ENCODE assay signal across 10 mouse cellular contexts in genomic region chrX:145308555-145308954, GRCm38 (mm10). TPM values are rescaled to one million over a fixed set of nuclear protein-coding genes. Genes with fewer than 3 reads are reported as not detected.
DNase-seq lines count a peak whose midpoint lies in the region; ATAC-seq and TF ChIP-seq lines count a peak whose summit lies in the region.
"Had no signal": no experiment of that assay in that cellular context is flagged by ENCODE, and none has a peak within 500 bp of the region (broad histone marks: within the 10 kb centered on the region; RNA-seq: fewer than 3 reads in every experiment).

No protein-coding gene starts in this region.

- H3K9me3 ChIP-seq in kidney, postnatal 0 days (replicated peaks; ENCODE audit: low read length) = no peaks in the 10 kb centered on the region
- no peaks in the 10 kb centered on the region for H3K9me3 ChIP-seq in kidney, embryonic 14.5 days (ENCODE audit: control insufficient read depth, low read length)
- H3K9me3 ChIP-seq in hindbrain, postnatal 0 days (ENCODE audit: low read length) = no peaks in the 10 kb centered on the region
- H3K9me3 ChIP-seq: lung, embryonic 15.5 days had no signal

- H3K4me2 ChIP-seq in kidney, postnatal 0 days (ENCODE audit: low read length) = no peak overlapping the region
- H3K4me2 ChIP-seq in kidney, embryonic 14.5 days (replicated peaks; ENCODE audit: low read depth, low read length) = no peak overlapping the region
- no peak overlapping the region for H3K4me2 ChIP-seq in hindbrain, postnatal 0 days (ENCODE audit: low read depth, low read length)
- H3K4me2 ChIP-seq: lung, embryonic 15.5 days had no signal

- no peak overlapping the region for H3K4me3 ChIP-seq in kidney, postnatal 0 days (replicated peaks; ENCODE audit: low read depth, low read length)
- H3K4me3 ChIP-seq in kidney, embryonic 14.5 days (ENCODE audit: low read length) = no peak overlapping the region
- no peak overlapping the region for H3K4me3 ChIP-seq in hindbrain, postnatal 0 days (ENCODE audit: low read length)
- H3K4me3 ChIP-seq: lung, embryonic 15.5 days had no signal

- CTCF ChIA-PET in Patski (lab: Charles Lee) = no interaction called here

- H3K9ac ChIP-seq in kidney, postnatal 0 days (ENCODE audit: low read depth, low read length) = no peak overlapping the region
- no peak overlapping the region for H3K9ac ChIP-seq in kidney, embryonic 14.5 days (ENCODE audit: low read depth, low read length)
- H3K9ac ChIP-seq in hindbrain, postnatal 0 days (replicated peaks; ENCODE audit: low read length) = no peak overlapping the region
- H3K9ac ChIP-seq: lung, embryonic 15.5 days had no signal

- POLR2A ChIA-PET in Patski (lab: Charles Lee) = no interaction called here

- peak; percentile 15 for DNase-seq in kidney, postnatal 0 days (ENCODE audit: low spot score)
- DNase-seq in 416B (ENCODE audit: low read depth) (peak; percentile 1), Patski (ENCODE audit: low read depth, low spot score) (no peak)
- DNase-seq in hindbrain, postnatal 0 days (ENCODE audit: low spot score) = peak; percentile 43
- DNase-seq in spleen, adult 18-20 months = no peak
- DNase-seq: layer of hippocampus, adult 9-11 months had no signal

- no peak overlapping the region for H3K27ac ChIP-seq in kidney, postnatal 0 days
- H3K27ac ChIP-seq in kidney, embryonic 14.5 days (ENCODE audit: low read depth, low read length) = no peak overlapping the region
- no peak overlapping the region for H3K27ac ChIP-seq in hindbrain, postnatal 0 days
- H3K27ac ChIP-seq: lung, embryonic 15.5 days had no signal

- in situ Hi-C loops in Patski (cut with MboI; ENCODE audit: low pct_unique_long_range_greater_than_20kb) = no loop called here

- ATAC-seq in kidney, postnatal 0 days (replicated peaks; ENCODE audit: low FRiP score, low read depth) = no peak
- ATAC-seq in kidney, embryonic 14.5 days (ENCODE audit: low FRiP score, low TSS enrichment) = no peak; the same call in 1 of the 2 replicates
- ATAC-seq in Patski = peak; percentile 21
- ATAC-seq in hindbrain, postnatal 0 days = no peak
- no peak for ATAC-seq in inflammation-experienced regulatory T-cells, adult 6 months
- ATAC-seq in activated CD4-positive, CD25-positive, alpha-beta regulatory T cell, adult 4 months = no peak

- WGBS in kidney, postnatal 0 days = 63% methylated on average over 1 of the region's 1 CpGs
- WGBS in kidney, embryonic 14.5 days = 80% methylated on average over 1 of the region's 1 CpGs
- 68% methylated on average over 1 of the region's 1 CpGs for WGBS in hindbrain, postnatal 0 days

- TF ChIP-seq CTCF in kidney, postnatal 0 days (IDR thresholded peaks at IDR 0.05; ENCODE audit: low read depth) = peak; percentile 35; the same call in 1 of the 2 replicates
- peak; percentile 29 for TF ChIP-seq CTCF in Patski (IDR thresholded peaks at IDR 0.05)
- peak; percentile 53 for TF ChIP-seq CTCF in hindbrain, postnatal 0 days (IDR thresholded peaks at IDR 0.05; ENCODE audit: low read depth)

- H3K4me1 ChIP-seq in kidney, postnatal 0 days (replicated peaks; ENCODE audit: insufficient read depth, low read length) = no peaks in the 10 kb centered on the region
- no peaks in the 10 kb centered on the region for H3K4me1 ChIP-seq in kidney, embryonic 14.5 days (ENCODE audit: control insufficient read depth, insufficient read depth, low read length)
- H3K4me1 ChIP-seq in hindbrain, postnatal 0 days (ENCODE audit: insufficient read depth, low read length) = no peaks in the 10 kb centered on the region
- H3K4me1 ChIP-seq: lung, embryonic 15.5 days had no signal

- no peaks in the 10 kb centered on the region for H3K27me3 ChIP-seq in kidney, postnatal 0 days (ENCODE audit: insufficient read depth, low read length)
- H3K27me3 ChIP-seq in kidney, embryonic 14.5 days (ENCODE audit: control insufficient read depth, insufficient read depth, low read length) = no peaks in the 10 kb centered on the region
- peaks cover 55% of the 10 kb centered on the region for H3K27me3 ChIP-seq in Patski
- H3K27me3 ChIP-seq in hindbrain, postnatal 0 days (ENCODE audit: insufficient read depth, low read length) = no peaks in the 10 kb centered on the region
- H3K27me3 ChIP-seq: lung, embryonic 15.5 days had no signal

- no peaks in the 10 kb centered on the region for H3K36me3 ChIP-seq in kidney, postnatal 0 days (ENCODE audit: insufficient read depth, low read length)
- H3K36me3 ChIP-seq in kidney, embryonic 14.5 days (ENCODE audit: control insufficient read depth, insufficient read depth, low read length) = no peaks in the 10 kb centered on the region
- no peaks in the 10 kb centered on the region for H3K36me3 ChIP-seq in hindbrain, postnatal 0 days (ENCODE audit: insufficient read depth, low read length)
- H3K36me3 ChIP-seq: lung, embryonic 15.5 days had no signal

RNA-seq across cellular contexts. Expression of gene Lhfpl1, which starts 40.3 kb away (rescaled TPM):
- polyA plus RNA-seq in kidney, postnatal 0 days (2015; fragmentation: Nextera tagmentation; extraction: Ambion mirVana) = 1.6 and 1.8 TPM in 2 replicates
- 0.91 and 2.3 TPM in 2 replicates for polyA plus RNA-seq in kidney, embryonic 14.5 days (2014; fragmentation: Nextera tagmentation; extraction: Ambion mirVana)
- not detected for polyA plus RNA-seq in Patski (2021)
- not detected in 2 replicates for total RNA-seq in hindbrain, postnatal 0 days (2014; rRNA removed)
- 0.13 and 0.20 TPM in 2 replicates for polyA plus RNA-seq in hindbrain, postnatal 0 days (2015; fragmentation: Nextera tagmentation; extraction: Ambion mirVana)
- 1 to 10 TPM in 2 of 3 experiments, not detected in 1; 1.0 TPM for polyA plus RNA-seq in inflammation-experienced regulatory T-cells, adult 6 months (2017; shearing (Covaris generic))
- polyA plus RNA-seq in activated CD4-positive, CD25-positive, alpha-beta regulatory T cell, adult 4 months (2017; shearing (Covaris generic)) = under 1 TPM; 0.71 to 0.78 TPM

Comparison
In these comparisons a context has a peak if more than half of its experiments do, and no peak if none do; other contexts are left out.
1. DNase-seq: peak in kidney, postnatal 0 days (single experiment), 416B (single experiment) and hindbrain, postnatal 0 days (single experiment); none in Patski (single experiment) and spleen, adult 18-20 months (0 of 2).
2. Peak in every context shown above with its lines, with median percentiles within 50 percentile points of each other: CTCF ChIP-seq.